Mouse (Mus musculus) liver, embryonic 14.5 days (tissue): ENCODE measurements at regions not wholly inside any gene's neighbourhood (a gene's known extent, or its start where the extent isn't known, plus 50 kb on each side); places are given as distances from the start of the nearest gene placed in this dataset.

Source experiments
- ATAC-seq: fragments of 200-750 bp; cut with Nextera tagmentation; 2 replicates; pipeline ENCODE4 v1.8.0; 2017; ENCODE audit warnings: moderate number of reproducible peaks, mild to moderate bottlenecking, moderate library complexity; ENCODE audit not compliant: insufficient read depth
- DNase-seq, 3 experiments: peaks; one replicate each; pipeline ENCODE4 v3.0.0-alpha.2; 2012 to 2013; ENCODE audit warnings: low read depth in 3 of 3, low spot score in 3 of 3
- H3K27ac ChIP-seq: fragments of 300-500 bp; sonication (generic); 2 replicates; pipeline ENCODE4 v1.5.1; 2014; ENCODE audit warnings: moderate library complexity, mild to moderate bottlenecking, control low read depth, inconsistent platforms
- H3K27me3 ChIP-seq: fragments of 300-500 bp; sonication (generic); 2 replicates; pipeline ENCODE4 v1.6.1; 2014; ENCODE audit warnings: mild to moderate bottlenecking, low read length, moderate library complexity; ENCODE audit not compliant: control insufficient read depth, insufficient read depth
- H3K36me3 ChIP-seq: fragments of 300-500 bp; sonication (generic); replicated peaks from 2 replicates; pipeline ENCODE4 v1.6.1; 2014; ENCODE audit warnings: low read depth; ENCODE audit not compliant: control insufficient read depth, insufficient read depth
- H3K4me1 ChIP-seq, 2 experiments: fragments of 200-500 bp in 1 of 2; fragments of 300-500 bp in 1 of 2; sonication (generic) in 1 of 2; replicated peaks; 2 replicates each; pipeline ENCODE4 v1.6.1; 2012 to 2014; ENCODE audit warnings: antibody characterized with exemption in 1 of 2, inconsistent platforms in 1 of 2, low read length in 1 of 2; ENCODE audit not compliant: control insufficient read depth in 2 of 2, insufficient read depth in 2 of 2
- H3K4me2 ChIP-seq: fragments of 300-500 bp; sonication (generic); 2 replicates; pipeline ENCODE4 v1.6.1; 2014; ENCODE audit warnings: low read depth, mild to moderate bottlenecking, control low read depth, moderate library complexity
- H3K4me3 ChIP-seq, 2 experiments: fragments of 200-500 bp in 1 of 2; fragments of 300-500 bp in 1 of 2; sonication (generic) in 1 of 2; 2 replicates each; pipeline ENCODE4 v1.5.1; 2012 to 2014; ENCODE audit warnings: low read depth in 2 of 2, low read length in 2 of 2, mild to moderate bottlenecking in 2 of 2, control low read depth in 1 of 2, inconsistent platforms in 1 of 2, moderate library complexity in 1 of 2; ENCODE audit not compliant: insufficient read depth in 1 of 2
- H3K9ac ChIP-seq: fragments of 300-500 bp; sonication (generic); replicated peaks from 2 replicates; pipeline ENCODE4 v1.6.1; 2014; ENCODE audit warnings: mild to moderate bottlenecking, control low read depth, moderate library complexity
- H3K9me3 ChIP-seq: fragments of 300-500 bp; sonication (generic); 2 replicates; pipeline ENCODE4 v1.6.1; 2016; ENCODE audit warnings: low read length, mixed read lengths; ENCODE audit not compliant: control insufficient read depth
- CTCF ChIP-seq: IDR thresholded peaks from 2 replicates; pipeline ENCODE4 v1.5.1; 2016; ENCODE audit warnings: antibody characterized with exemption, low read depth, control low read depth
- EP300 ChIP-seq: IDR thresholded peaks from 2 replicates; pipeline ENCODE4 v1.6.1; 2016; ENCODE audit warnings: antibody characterized with exemption, low read depth
- whole genome bisulfite sequencing: fragments of 180-500 bp; shearing (Covaris S2); extraction: QIAGEN DNeasy Blood & Tissue Kit; methylation state at CpG from one replicate; pipeline ENCODE4 v1.1.7; 2014; ENCODE audit not compliant: insufficient replicate concordance; 5-methylcytosine and 5-hydroxymethylcytosine counted together

DNA sequence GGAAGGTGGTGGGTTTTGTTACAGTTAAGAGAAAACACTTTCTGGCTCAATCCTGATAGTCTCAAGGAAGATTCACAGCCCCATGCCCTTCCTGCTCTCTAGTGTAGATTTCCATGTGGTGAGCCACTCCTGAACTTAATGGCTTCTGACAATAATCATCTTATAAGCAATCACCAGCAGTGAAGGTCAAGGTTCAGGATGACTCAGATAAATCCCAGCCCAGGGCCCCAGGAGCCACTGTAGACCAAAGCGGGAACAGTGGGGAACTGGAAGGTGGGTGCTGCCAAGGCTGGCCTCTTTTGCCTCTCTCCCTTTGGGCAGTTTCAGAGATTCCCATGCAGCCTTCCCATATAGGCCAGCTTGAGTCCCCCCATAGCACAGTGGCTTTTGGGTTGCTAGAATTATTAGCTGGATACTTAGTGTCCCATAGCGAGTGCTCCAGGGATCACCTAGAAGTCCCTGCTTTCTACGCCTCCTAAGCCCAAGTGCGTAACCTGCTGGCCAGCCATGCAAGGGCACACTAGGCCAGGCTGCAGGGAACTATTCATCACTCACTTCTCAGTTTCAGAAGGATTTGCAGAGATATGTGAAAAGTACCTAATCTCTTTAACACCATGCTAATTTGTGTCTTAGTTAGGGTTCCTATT lies 885.9 kb upstream of the Car8 start:
- Histone ChIP-seq H3K27ac (no peak overlapping the region), H3K4me3 (no peak overlapping the region), H3K9ac (no peak overlapping the region), H3K36me3 (no peaks in the 10 kb centered on the region), H3K27me3 (no peaks in the 10 kb centered on the region), H3K4me2 (no peak overlapping the region), H3K4me1 (peaks cover 0 to 6% of the 10 kb centered on the region in 2 experiments; a peak in 2 of 4 replicates), H3K9me3 (no peaks in the 10 kb centered on the region)
- ATAC-seq: no peak
- 73% methylated on average over 4 of the region's 4 CpGs for WGBS
- DNase-seq: no peak
- TF ChIP-seq EP300 (no peak), CTCF (no peak)

- DNase-seq (no peak), ATAC-seq (no peak)
- 54% methylated on average over 5 of the region's 5 CpGs for WGBS
- Histone ChIP-seq H3K4me3 (no peak overlapping the region), H3K9me3 (no peaks in the 10 kb centered on the region), H3K27ac (no peak overlapping the region), H3K9ac (no peak overlapping the region), H3K4me1 (peaks cover 0 to 6% of the 10 kb centered on the region in 2 experiments; a peak in 2 of 4 replicates), H3K27me3 (no peaks in the 10 kb centered on the region), H3K36me3 (no peaks in the 10 kb centered on the region), H3K4me2 (no peak overlapping the region)
- no peak for TF ChIP-seq CTCF
Observed at GRCm38 (mm10) chr4:9124109-9124508, 885.3 kb upstream of the Car8 start.

- no peak for ATAC-seq
- TF ChIP-seq EP300 (no peak), CTCF (no peak)
- 57% methylated on average over 9 of the region's 9 CpGs for WGBS
Observed at GRCm38 (mm10) chr4:9123396-9124031, 884.7 kb upstream of the Car8 start.

GRCm38 (mm10) chr4:9122639-9123286 lies 883.9 kb upstream of the Car8 start:
- Histone ChIP-seq H3K36me3 (no peaks in the 10 kb centered on the region), H3K27me3 (no peaks in the 10 kb centered on the region), H3K4me2 (no peak overlapping the region), H3K27ac (no peak overlapping the region), H3K9me3 (no peaks in the 10 kb centered on the region), H3K4me3 (no peak overlapping the region), H3K9ac (no peak overlapping the region), H3K4me1 (peaks cover 0 to 14% of the 10 kb centered on the region in 2 experiments; a peak in 2 of 4 replicates)
- TF ChIP-seq EP300: no peak
- TF ChIP-seq CTCF: no peak
- WGBS: 53% methylated on average over 10 of the region's 10 CpGs
- DNase-seq: no peak
- no peak for ATAC-seq

More at GRCm38 (mm10) chr4:9123396-9124031, 884.7 kb upstream of the Car8 start:
- no peak overlapping the region for H3K4me2 ChIP-seq
- H3K4me1 ChIP-seq: peaks cover 0 to 7% of the 10 kb centered on the region in 2 experiments; a peak in 2 of 4 replicates
- H3K9me3 ChIP-seq: no peaks in the 10 kb centered on the region
- no peak overlapping the region for H3K9ac ChIP-seq
- no peak overlapping the region for H3K4me3 ChIP-seq
- no peaks in the 10 kb centered on the region for H3K36me3 ChIP-seq
- H3K27ac ChIP-seq: no peak overlapping the region
- no peaks in the 10 kb centered on the region for H3K27me3 ChIP-seq
- DNase-seq: no peak

DNA sequence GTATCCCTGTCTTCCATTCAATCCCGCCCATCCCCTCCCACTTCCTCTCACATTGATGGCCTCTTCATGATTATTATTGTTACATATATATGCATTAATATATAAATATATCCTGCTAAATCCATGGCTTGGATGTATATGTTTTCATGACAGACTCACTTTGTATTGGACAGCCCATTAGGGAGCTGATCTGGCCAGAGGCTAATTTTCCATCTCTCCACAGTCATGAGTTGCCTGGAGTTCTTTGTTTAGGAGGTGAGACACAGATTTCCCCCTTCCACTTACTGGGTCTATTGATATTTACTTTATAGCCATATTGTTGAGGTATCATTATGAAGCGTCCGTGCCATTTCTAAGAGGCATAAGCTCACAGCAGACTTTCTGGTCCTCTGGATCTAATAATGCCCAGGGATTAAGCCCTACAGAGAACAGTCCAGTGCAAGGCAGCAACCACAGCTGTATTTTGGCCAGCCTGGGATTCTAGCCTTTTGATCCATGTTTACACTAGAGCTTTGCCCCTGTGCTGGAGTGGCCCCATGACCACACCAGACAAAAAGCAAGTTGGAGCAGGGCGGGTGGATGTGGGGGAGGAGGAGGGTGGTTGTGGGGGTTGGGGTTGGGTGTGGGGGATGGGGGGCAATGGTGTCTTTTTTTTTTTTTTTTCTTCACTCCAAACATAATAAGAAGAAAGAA lies 878.3 kb upstream of the Car8 start:
- no peaks in the 10 kb centered on the region for H3K27me3 ChIP-seq
- ATAC-seq: no peak
- no peak overlapping the region for H3K27ac ChIP-seq
- no peak overlapping the region for H3K4me2 ChIP-seq
- WGBS: 47% methylated on average over 4 of the region's 4 CpGs
- TF ChIP-seq EP300 (no peak), CTCF (no peak)
- DNase-seq: peak in 1 of 3 experiments; percentile 14
- H3K9me3 ChIP-seq: no peaks in the 10 kb centered on the region
- H3K4me3 ChIP-seq: no peak overlapping the region
- peaks cover 0 to 18% of the 10 kb centered on the region in 2 experiments; a peak in 2 of 4 replicates for H3K4me1 ChIP-seq
- H3K36me3 ChIP-seq: no peaks in the 10 kb centered on the region
- H3K9ac ChIP-seq: no peak overlapping the region
